Mouse (Mus musculus) stomach, postnatal 0 days (tissue): ENCODE measurements at regions not wholly inside any gene's neighbourhood (a gene's known extent, or its start where the extent isn't known, plus 50 kb on each side); places are given as distances from the start of the nearest gene placed in this dataset.

Source experiments
- CTCF ChIP-seq: IDR thresholded peaks from 2 replicates; pipeline ENCODE4 v1.5.1; 2016; ENCODE audit warnings: antibody characterized with exemption, low read depth, mild to moderate bottlenecking, moderate library complexity
- EP300 ChIP-seq: optimal IDR thresholded peaks from 2 replicates; pipeline ENCODE3; 2016; ENCODE audit warnings: antibody characterized with exemption

GRCm38 (mm10) chr4:114688973-114689371, 132.6 kb upstream of the Gm12830 start:
- TF ChIP-seq EP300, result no peak
- TF ChIP-seq CTCF, result peak; percentile 64
